Mouse (Mus musculus) midbrain, embryonic 15.5 days (tissue): Measurements from ENCODE around the gene Zmym2. TPM values are rescaled to one million over a fixed set of nuclear protein-coding genes. Genes with fewer than 3 reads are reported as not detected.
"Not testable (repeated sequence)": the region's sequence is repeated elsewhere in the genome, so short reads cannot be mapped to it uniquely, and the experiment has no call there.

Experiments
- ATAC-seq: fragments of 200-750 bp; cut with Nextera tagmentation; replicated peaks from 2 replicates; pipeline ENCODE4 v1.8.0; 2017; ENCODE audit warnings: moderate TSS enrichment
- H3K27ac ChIP-seq: fragments of 300-500 bp; sonication (generic); 2 replicates; pipeline ENCODE4 v1.5.1; 2015; ENCODE audit warnings: mild to moderate bottlenecking, inconsistent platforms
- H3K27me3 ChIP-seq: fragments of 300-500 bp; sonication (generic); replicated peaks from 2 replicates; pipeline ENCODE4 v1.6.1; 2015; ENCODE audit warnings: inconsistent platforms
- H3K36me3 ChIP-seq: fragments of 300-500 bp; sonication (generic); replicated peaks from 2 replicates; pipeline ENCODE4 v1.6.1; 2015; ENCODE audit warnings: inconsistent platforms
- H3K4me1 ChIP-seq: fragments of 300-500 bp; sonication (generic); 2 replicates; pipeline ENCODE4 v1.6.1; 2015; ENCODE audit warnings: inconsistent platforms
- H3K4me2 ChIP-seq: fragments of 300-500 bp; sonication (generic); 2 replicates; pipeline ENCODE4 v1.6.1; 2015; ENCODE audit warnings: inconsistent platforms, mild to moderate bottlenecking, moderate library complexity
- H3K4me3 ChIP-seq: fragments of 300-500 bp; sonication (generic); 2 replicates; pipeline ENCODE4 v1.5.1; 2015; ENCODE audit warnings: mild to moderate bottlenecking, inconsistent platforms
- H3K9ac ChIP-seq: fragments of 300-500 bp; sonication (generic); 2 replicates; pipeline ENCODE4 v1.6.1; 2015; ENCODE audit warnings: mild to moderate bottlenecking, inconsistent platforms
- H3K9me3 ChIP-seq: fragments of 300-500 bp; sonication (generic); 2 replicates; pipeline ENCODE4 v1.6.1; 2016; ENCODE audit warnings: inconsistent platforms
- WGBS: fragments of 180-500 bp; shearing (Covaris S2); methylation state at CpG from one replicate; pipeline ENCODE4 v1.1.7; 2015; ENCODE audit warnings: mixed read lengths; 5-methylcytosine and 5-hydroxymethylcytosine counted together
- polyA plus RNA-seq: library from polyadenylated mRNA; unstranded; fragments of >200 nt; fragmentation: Nextera tagmentation; extraction: Ambion mirVana; gene quantifications from 2 replicates; pipeline ENCODE4 v1.2.1, GENCODE M21; 2015

The Zmym2 gene
- polyA plus RNA-seq, 1 experiment from 2014 or later, result 65.0 TPM

DNA sequence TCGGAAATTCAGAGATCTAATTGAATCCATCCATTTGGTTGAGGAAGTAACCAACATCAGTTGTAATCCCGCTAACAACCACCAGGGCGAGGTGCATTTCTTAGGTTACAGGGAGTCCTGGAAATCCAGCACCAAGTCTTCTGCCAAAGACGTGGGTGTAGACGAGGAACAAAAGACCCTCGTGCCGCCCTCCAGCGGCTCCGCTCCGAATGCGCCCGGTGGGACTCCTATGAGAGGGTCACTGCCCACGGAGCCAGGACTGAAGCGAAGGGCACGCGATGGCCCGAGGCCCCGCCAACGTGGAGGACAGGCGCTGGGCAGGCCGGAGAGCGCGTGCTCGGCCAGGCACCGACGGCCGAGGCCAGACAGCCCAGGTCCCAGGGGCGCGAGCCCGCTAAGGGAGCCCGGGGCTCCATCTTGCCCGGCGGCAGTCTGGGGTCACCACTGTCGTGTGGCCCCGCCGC, 1.1 kb upstream of the Zmym2 start:
- Histone ChIP-seq H3K9me3 (no peaks in the 10 kb centered on the region), H3K36me3 (no peaks in the 10 kb centered on the region), H3K4me2 (peak overlapping the region; percentile 60), H3K27me3 (no peaks in the 10 kb centered on the region), H3K27ac (peak overlapping the region; percentile 95), H3K4me1 (peaks cover 23% of the 10 kb centered on the region), H3K4me3 (peak overlapping the region; percentile 65), H3K9ac (peak overlapping the region; percentile 68; the same call in 1 of the 2 replicates)
- WGBS, result under 1% methylated on average over 36 of the region's 36 CpGs
- peak; percentile 22 for ATAC-seq

DNA sequence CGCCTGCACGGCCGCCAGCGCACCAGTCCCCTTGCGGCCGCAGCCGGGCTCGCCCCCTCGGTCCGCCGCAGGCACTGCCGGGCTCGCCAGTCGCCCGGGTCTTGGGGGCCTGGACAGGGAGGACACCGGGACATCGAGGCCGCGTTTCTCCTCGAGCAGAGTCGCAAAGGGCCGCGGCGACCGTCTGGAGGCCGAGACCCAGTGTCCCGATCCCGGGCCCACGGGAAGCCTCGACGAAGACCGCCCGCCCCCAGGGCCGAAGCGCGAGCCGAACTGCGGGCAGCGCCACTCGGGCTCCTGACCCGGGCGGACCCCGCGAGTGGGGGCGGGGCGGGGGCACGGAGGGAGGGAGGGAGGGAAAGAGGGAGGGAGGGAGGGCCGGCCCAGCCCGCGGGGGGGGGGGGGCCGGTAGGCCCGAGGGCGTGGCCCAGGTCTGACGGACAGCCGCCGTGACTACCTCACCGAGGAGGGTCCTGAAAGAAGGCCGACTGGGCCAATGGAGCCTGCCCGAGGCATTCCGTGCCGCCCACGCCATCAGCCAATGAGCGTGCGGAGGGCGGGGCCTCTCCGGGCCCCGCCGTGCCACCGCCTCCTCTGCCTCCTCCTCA, 363 bp upstream of the Zmym2 start:
- Histone ChIP-seq H3K27ac (peak overlapping the region; percentile 95), H3K4me1 (peaks cover 26% of the 10 kb centered on the region), H3K4me3 (peak overlapping the region; percentile 65), H3K4me2 (peak overlapping the region; percentile 60), H3K9ac (peak overlapping the region; percentile 68)
- H3K27me3 ChIP-seq, H3K9me3 ChIP-seq, H3K36me3 ChIP-seq: not testable (repeated sequence)
- 0% methylated on average over 35 of the region's 69 CpGs for WGBS
- peak; percentile 97 for ATAC-seq

DNA sequence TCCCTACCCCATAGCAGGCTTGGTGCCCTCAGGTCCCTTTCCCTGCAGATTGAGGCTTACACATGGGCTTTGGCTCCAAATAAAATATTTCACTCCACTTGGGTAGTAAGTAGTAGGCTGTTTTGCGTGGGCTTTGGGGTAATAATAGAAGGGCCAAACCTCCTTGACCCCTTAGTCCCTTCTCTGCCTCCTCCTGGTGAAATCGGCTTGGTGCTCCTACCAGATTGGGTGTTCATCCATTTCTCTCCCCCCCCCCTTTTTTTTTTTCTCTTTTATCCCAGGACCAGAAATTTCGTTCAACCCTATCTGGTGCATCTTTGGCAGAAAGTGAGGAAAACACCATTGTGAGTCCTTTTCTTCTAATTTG, 1.0 kb downstream of the Zmym2 start:
- Histone ChIP-seq H3K9me3 (no peaks in the 10 kb centered on the region), H3K9ac (peak overlapping the region; percentile 93), H3K4me1 (peaks cover 26% of the 10 kb centered on the region), H3K27ac (peak overlapping the region; percentile 99), H3K27me3 (no peaks in the 10 kb centered on the region), H3K36me3 (no peaks in the 10 kb centered on the region), H3K4me3 (peak overlapping the region; percentile 91), H3K4me2 (peak overlapping the region; percentile 63)
- no peak for ATAC-seq
- 0% methylated on average over 3 of the region's 3 CpGs for WGBS

DNA sequence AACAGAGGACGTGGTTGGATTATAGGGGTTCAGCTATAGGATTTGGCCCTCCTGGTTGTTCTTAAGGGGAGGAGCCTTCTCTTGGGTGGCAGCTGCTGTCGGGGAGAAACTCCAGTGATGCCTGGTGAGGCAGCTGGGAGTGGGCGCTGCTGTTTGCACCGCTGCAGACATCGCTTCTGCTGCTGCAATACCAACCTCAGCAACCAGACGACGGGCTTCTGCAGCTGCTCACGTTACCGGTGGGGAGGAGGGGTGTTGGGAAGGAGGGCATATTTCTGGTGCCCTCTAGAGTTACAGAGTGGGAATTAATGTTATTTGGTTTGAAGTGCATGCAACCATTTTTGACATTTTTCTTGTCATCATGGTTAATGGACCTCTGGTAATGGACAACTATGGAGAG, 1.4 kb downstream of the Zmym2 start:
- WGBS, result 0% methylated on average over 9 of the region's 9 CpGs
- no peak; the same call in 1 of the 2 replicates for ATAC-seq
- Histone ChIP-seq H3K27ac (peak overlapping the region; percentile 99), H3K9ac (peak overlapping the region; percentile 93), H3K4me1 (peaks cover 26% of the 10 kb centered on the region), H3K27me3 (no peaks in the 10 kb centered on the region), H3K4me3 (peak overlapping the region; percentile 91), H3K4me2 (peak overlapping the region; percentile 63), H3K9me3 (no peaks in the 10 kb centered on the region), H3K36me3 (no peaks in the 10 kb centered on the region)

DNA sequence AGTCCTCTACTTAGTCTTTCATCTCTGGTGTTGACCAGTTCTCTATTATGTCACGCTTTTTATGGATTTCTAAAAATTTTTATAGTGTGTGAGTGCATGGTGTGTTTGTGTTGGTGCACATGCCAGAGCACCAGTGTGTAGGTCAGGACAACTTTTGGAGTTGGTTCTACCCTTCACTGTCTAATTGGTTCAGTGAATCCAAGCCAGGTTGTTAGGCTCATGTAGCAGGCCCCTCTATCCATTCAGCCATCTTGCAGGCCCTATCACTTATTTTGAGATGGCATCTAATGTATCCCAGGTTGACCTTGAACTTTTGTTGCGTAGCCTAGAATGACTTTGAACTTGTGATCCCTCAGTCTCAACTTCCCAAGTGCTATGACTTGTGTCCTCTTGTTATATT, 2.0 kb downstream of the Zmym2 start:
- Histone ChIP-seq H3K9me3 (no peaks in the 10 kb centered on the region), H3K27me3 (no peaks in the 10 kb centered on the region), H3K9ac (no peak overlapping the region), H3K4me3 (peak overlapping the region; percentile 91), H3K36me3 (no peaks in the 10 kb centered on the region), H3K27ac (0 out of 2 replicates have a peak overlapping the region, but pooled peaks have one; percentile 99), H3K4me2 (peak overlapping the region; percentile 63), H3K4me1 (peaks cover 26% of the 10 kb centered on the region)
- no peak for ATAC-seq
- WGBS, result 79% methylated on average over 2 of the region's 2 CpGs

DNA sequence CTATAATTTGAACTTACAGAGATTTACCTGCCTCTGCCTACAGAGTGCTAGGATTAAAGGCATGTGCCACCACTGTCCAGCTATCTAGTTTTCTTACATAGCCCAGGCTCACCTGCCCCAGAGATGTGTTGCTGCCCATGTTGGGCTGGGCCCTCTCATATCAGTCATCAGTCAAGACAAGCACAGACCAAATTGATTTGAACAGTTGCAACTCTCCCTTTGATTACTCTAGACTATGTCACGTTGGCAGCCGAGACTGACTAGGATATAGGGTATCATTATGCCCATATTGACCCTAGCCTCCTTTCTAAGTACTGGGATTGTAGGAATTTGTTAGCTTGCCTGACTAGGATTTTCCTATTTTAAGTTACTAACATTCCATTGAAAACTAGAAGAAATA, 8.0 kb downstream of the Zmym2 start:
- no peaks in the 10 kb centered on the region for H3K9me3 ChIP-seq
- H3K27ac ChIP-seq, result no peak overlapping the region
- no peaks in the 10 kb centered on the region for H3K27me3 ChIP-seq
- H3K4me1 ChIP-seq, result peaks cover 15% of the 10 kb centered on the region
- no peak; the same call in 1 of the 2 replicates for ATAC-seq
- 96% methylated on average over 2 of the region's 2 CpGs for WGBS
- H3K4me2 ChIP-seq, result no peak overlapping the region
- peaks cover 5% of the 10 kb centered on the region; the same call in 1 of the 2 replicates for H3K36me3 ChIP-seq
- H3K4me3 ChIP-seq, result no peak overlapping the region
- no peak overlapping the region for H3K9ac ChIP-seq

DNA sequence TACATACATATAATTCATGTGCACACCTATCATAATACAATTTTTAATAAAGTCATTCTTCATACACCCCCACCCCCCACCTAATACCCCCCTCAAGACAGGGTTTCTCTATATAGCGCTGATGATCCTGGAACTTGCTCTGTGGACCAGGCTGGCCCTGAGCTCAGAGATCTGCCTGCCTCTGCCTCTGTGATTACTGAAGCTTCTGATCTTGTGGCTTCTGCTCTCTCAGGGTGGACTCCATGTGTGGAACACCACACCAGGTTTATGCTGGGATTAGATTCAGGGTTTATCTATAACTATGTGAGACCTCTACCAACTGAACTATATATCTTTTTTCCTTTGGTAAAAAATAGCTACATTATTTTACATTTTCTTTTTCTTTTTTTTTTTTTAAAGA, 10.1 kb downstream of the Zmym2 start:
- no peak overlapping the region for H3K9ac ChIP-seq
- WGBS, result 100% methylated on average over 1 of the region's 1 CpGs
- H3K9me3 ChIP-seq, result no peaks in the 10 kb centered on the region
- H3K4me3 ChIP-seq, result no peak overlapping the region
- H3K36me3 ChIP-seq, result peaks cover 5% of the 10 kb centered on the region; the same call in 1 of the 2 replicates
- H3K4me1 ChIP-seq, result peaks cover 3% of the 10 kb centered on the region; the same call in 1 of the 2 replicates
- H3K27me3 ChIP-seq, result no peaks in the 10 kb centered on the region
- no peak overlapping the region for H3K27ac ChIP-seq
- no peak for ATAC-seq
- H3K4me2 ChIP-seq, result no peak overlapping the region

DNA sequence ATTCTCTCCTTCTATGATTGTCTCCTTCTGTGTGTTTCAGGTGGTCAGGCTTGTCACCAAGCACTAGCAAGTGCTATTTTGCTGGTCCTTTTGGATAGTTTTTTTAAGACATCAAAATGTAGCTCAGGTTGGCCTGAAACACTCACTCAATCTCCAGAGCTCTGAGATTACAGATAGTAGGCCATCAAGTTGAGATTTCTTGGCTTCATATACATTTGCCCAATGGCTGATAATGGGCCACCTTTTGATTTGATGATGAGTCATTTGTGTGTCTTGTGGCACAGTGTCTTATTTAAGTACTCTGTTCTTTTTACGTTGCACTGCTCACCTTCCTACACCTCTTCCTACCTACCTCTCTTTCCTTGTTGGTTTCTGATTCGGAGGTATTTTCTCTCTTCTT, 11.0 kb downstream of the Zmym2 start:
- Histone ChIP-seq H3K27me3 (no peaks in the 10 kb centered on the region), H3K9ac (no peak overlapping the region), H3K4me1 (peaks cover 3% of the 10 kb centered on the region; the same call in 1 of the 2 replicates), H3K9me3 (no peaks in the 10 kb centered on the region), H3K4me3 (no peak overlapping the region), H3K36me3 (peaks cover 5% of the 10 kb centered on the region; the same call in 1 of the 2 replicates), H3K4me2 (no peak overlapping the region), H3K27ac (no peak overlapping the region)
- 88% methylated on average over 2 of the region's 2 CpGs for WGBS
- no peak for ATAC-seq

DNA sequence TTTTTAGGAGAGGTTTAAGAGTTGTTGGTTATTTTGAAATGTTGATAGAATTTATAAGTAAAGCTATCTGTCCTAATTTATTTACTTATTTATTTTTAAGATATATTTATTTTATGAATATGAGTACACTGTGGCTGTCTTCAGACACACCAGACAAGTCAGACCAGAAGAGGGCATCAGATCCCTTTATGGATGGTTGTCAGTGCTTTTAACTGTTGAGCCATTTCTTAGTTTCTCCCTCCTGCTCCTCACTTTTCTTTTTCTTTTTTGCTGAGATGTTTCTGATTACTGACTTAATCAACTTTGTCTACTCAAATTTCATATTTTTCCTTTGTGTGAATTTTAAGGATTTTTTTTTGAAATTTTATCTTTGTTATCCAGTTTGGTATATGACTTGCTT, 13.2 kb downstream of the Zmym2 start:
- no peaks in the 10 kb centered on the region for H3K9me3 ChIP-seq
- H3K4me2 ChIP-seq, result no peak overlapping the region
- no peak overlapping the region for H3K4me3 ChIP-seq
- H3K9ac ChIP-seq, result no peak overlapping the region
- no peak for ATAC-seq
- peaks cover 6% of the 10 kb centered on the region; the same call in 1 of the 2 replicates for H3K4me1 ChIP-seq
- no peak overlapping the region for H3K27ac ChIP-seq
- H3K27me3 ChIP-seq, result no peaks in the 10 kb centered on the region
- 0 out of 2 replicates have a peak, but pooled peaks cover 7% of the 10 kb centered on the region for H3K36me3 ChIP-seq

DNA sequence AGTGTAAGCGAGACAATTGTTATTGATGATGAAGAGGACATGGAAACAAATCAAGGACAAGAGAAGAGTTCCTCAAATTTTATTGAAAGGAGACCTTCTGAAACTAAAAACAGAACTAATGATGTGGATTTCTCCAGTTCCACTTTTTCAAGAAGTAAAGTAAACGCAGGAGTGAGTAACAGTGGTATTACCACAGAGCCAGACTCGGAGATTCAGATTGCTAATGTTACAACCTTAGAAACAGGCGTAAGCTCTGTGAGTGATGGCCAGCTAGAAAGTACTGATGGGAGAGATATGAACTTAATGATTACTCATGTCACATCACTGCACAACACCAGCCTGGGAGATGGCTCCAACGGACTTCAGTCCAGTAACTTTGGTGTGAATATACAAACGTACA, 16.6 kb downstream of the Zmym2 start:
- Histone ChIP-seq H3K4me3 (no peak overlapping the region), H3K36me3 (0 out of 2 replicates have a peak, but pooled peaks cover 7% of the 10 kb centered on the region), H3K9ac (no peak overlapping the region), H3K4me1 (peaks cover 10% of the 10 kb centered on the region), H3K9me3 (no peaks in the 10 kb centered on the region), H3K27me3 (no peaks in the 10 kb centered on the region), H3K27ac (no peak overlapping the region), H3K4me2 (no peak overlapping the region)
- ATAC-seq, result no peak
- 96% methylated on average over 6 of the region's 6 CpGs for WGBS

DNA sequence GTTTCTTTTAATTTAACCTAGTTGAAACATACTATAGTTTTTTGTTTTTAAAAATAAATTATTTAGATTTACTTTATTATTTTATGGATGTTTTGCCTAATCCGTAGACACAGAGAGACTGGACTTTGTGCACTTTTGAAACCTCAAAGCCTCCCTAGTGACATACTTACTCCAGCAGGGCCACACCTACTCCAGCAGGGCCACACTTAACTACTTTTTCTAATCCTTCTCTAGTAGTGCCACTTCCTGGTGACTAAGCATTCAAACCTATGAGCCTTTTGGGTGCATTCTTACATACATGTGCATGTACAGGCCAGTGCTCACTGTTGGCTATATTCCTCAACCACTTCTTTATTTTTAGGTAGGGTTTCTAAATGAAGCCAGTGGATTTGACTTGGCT, 19.2 kb downstream of the Zmym2 start:
- Histone ChIP-seq H3K27ac (no peak overlapping the region), H3K36me3 (0 out of 2 replicates have a peak, but pooled peaks cover 7% of the 10 kb centered on the region), H3K4me2 (no peak overlapping the region), H3K4me1 (peaks cover 10% of the 10 kb centered on the region), H3K27me3 (no peaks in the 10 kb centered on the region), H3K9ac (no peak overlapping the region), H3K4me3 (no peak overlapping the region), H3K9me3 (no peaks in the 10 kb centered on the region)
- 96% methylated on average over 1 of the region's 1 CpGs for WGBS
- no peak for ATAC-seq

DNA sequence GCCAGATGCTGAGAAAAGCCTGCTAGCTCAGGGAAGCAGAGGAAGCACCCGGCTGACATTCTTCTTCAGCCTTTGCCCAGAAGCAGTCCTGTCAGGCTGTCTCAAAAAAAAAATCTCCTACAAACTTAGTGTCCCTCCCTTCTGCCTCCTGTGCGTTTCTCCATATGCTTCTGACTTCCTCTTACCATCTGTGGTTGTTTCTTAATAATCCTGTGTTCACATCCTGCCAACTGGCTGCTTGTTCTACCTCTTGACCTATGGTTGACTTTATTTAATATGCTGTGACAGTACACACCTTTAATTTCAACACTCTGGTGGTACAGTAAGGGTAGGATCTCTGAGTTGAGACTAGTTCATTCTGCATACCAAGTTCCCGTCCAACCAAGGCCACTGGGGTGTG, 32.1 kb downstream of the Zmym2 start:
- Histone ChIP-seq H3K27ac (no peak overlapping the region), H3K9me3 (no peaks in the 10 kb centered on the region), H3K9ac (no peak overlapping the region), H3K4me3 (no peak overlapping the region), H3K36me3 (0 out of 2 replicates have a peak, but pooled peaks cover 6% of the 10 kb centered on the region), H3K27me3 (no peaks in the 10 kb centered on the region), H3K4me1 (no peaks in the 10 kb centered on the region), H3K4me2 (no peak overlapping the region)
- ATAC-seq, result no peak
- 76% methylated on average over 3 of the region's 3 CpGs for WGBS

DNA sequence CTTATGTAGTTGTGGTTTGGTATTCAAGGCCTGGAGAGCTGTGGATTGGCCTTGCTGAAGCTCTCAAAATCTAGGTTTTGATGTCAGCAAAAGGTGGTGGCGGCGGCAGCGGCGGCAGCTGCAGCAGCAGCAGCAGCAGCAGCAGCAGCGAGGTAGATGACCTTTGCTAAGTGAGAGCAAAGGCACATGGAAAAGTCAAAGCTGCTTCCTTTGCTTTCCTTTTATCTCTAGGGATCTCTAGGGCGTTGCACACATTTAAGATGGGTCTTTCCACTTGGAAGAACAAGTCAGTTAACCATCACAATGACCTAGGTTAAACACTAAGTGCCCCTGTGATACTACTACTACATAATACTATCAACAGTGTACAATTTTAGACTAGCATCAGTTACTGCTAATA, 49.0 kb downstream of the Zmym2 start:
- ATAC-seq, result no peak
- 86% methylated on average over 6 of the region's 6 CpGs for WGBS
- no peak overlapping the region for H3K27ac ChIP-seq
- H3K9me3 ChIP-seq, result no peaks in the 10 kb centered on the region
- no peak overlapping the region for H3K4me3 ChIP-seq
- H3K27me3 ChIP-seq, result no peaks in the 10 kb centered on the region
- H3K4me2 ChIP-seq, result no peak overlapping the region
- H3K9ac ChIP-seq, result no peak overlapping the region
- no peaks in the 10 kb centered on the region for H3K4me1 ChIP-seq
- H3K36me3 ChIP-seq, result peaks cover 7% of the 10 kb centered on the region; the same call in 1 of the 2 replicates
